Mouse (Mus musculus) embryo, embryonic 11 days (tissue): ENCODE measurements around the gene Ercc5.
A peak's percentile ranks its signal among the peaks of the same experiment; 100 is the strongest.

Experiments
- DNase-seq: peaks from one replicate; pipeline ENCODE4 v3.0.0-alpha.2; 2015

Gene Ercc5

DNA sequence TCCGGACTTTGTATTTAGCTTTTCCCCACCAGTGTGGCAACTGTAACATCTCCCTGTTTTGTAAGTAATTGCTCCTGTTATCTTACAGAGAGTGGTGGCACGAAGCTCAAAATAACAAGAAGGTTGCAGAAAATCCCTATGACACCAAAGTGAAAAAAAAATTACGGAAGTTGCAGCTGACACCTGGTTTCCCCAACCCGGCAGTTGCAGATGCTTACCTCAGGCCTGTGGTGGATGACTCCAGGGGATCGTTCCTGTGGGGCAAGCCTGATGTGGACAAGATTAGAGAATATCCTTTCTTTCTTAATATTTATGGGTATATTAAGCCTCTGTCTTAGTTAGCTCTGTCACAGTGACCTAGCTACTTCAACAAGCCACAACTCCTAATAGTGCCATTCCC, 30.5 kb downstream of the Ercc5 start:
- DNase-seq = no peak

DNA sequence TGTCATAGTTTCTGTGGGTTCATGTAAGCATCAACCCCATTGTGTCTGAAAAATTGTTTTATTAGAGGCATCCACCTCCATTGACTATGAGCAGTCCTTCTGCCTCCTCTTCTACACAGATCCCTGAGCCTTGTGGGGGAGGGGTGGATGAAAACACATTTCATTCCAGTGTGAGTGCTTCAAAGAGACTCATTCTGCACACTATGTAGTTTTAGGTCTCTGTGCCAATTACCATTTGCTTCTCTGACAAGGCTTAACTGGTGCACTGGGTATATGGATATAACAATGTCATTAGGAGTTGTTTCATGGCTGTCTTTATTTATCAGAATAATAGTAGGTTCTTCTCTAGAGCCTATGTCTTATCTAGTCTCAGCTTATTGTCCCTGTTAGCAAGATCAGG, 38.9 kb downstream of the Ercc5 start:
- DNase-seq = no peak

DNA sequence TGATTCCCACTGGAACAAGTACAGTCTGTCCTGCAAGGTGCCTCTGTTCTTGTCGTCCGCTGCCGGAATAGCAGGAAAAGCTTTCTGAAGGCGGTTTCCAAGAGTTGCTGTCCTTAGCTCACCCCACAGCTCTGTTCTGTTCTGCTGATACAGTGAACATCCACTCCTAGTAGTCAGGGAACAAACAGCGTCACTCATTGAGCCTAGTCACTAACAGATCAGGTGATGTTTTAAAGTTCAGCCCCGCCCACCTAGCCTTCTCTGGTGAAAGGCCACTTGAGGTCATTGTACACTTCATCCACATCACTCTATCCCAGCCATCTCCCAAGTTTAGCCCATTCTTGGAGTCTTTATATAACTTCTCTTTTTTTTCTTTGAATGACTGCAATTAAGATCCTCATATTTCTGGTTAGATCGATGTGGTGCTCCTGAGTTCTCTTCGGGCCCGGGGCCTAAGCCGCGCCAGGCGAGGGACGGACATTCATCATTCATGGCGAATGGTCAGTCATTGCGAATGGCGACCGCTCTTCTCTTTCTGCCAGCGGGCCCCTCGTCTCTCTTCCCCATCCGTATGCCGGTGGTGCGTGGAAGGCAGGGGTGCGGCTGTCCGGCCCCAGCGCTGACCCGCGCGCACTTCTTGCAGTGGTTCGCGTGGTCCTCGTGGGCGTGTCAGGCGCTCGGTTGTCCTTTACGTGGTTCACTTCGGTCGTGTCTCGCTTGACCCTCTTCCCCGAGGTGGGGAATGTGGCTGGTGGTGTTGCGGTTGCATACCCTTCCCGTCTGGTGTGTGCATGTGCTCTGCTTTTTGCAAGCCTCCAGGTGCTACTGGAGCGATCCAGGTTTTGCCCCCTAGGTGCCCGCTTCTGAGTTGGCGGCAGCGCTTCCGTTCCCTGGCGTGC, 51.0 kb downstream of the Ercc5 start:
- DNase-seq = peak; percentile 39

DNA sequence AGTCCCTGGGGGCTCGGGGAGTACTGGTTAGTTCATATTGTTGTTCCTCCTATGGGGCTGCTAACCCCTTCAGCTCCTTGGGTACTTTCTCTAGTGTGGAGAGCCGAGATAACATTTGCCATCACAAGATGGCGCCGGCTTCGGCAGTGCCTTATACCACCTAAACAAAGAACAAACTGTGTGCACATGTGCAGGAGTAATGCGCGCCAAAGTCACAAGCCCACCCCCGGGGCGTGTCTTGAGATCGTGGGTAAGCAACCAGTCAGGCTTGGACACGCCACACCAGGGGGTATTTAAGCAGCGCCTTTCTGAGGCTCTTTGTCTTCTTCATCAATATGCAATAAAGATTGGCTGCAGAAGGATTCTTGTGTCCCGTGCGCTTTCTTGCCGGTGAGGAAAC, 55.3 kb downstream of the Ercc5 start:
- no peak for DNase-seq

DNA sequence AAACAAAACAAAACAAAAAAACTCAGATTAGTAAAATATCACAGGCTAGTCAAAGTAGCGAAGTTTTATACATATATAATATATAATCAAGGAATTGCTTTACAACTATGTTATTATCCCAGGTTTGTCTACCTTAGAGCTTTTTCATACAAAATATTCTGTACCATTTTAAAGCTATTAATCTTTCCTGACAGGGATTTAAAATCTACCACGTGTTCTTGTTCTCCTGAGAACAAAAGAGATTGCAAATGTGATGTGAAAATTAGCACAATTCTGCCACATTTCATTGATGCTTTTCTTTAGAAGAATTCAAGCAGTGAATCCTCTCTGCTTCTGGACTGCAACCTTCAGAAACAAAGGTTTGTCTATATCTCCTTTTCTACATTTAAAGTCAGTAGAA, 66.9 kb downstream of the Ercc5 start:
- DNase-seq = no peak

DNA sequence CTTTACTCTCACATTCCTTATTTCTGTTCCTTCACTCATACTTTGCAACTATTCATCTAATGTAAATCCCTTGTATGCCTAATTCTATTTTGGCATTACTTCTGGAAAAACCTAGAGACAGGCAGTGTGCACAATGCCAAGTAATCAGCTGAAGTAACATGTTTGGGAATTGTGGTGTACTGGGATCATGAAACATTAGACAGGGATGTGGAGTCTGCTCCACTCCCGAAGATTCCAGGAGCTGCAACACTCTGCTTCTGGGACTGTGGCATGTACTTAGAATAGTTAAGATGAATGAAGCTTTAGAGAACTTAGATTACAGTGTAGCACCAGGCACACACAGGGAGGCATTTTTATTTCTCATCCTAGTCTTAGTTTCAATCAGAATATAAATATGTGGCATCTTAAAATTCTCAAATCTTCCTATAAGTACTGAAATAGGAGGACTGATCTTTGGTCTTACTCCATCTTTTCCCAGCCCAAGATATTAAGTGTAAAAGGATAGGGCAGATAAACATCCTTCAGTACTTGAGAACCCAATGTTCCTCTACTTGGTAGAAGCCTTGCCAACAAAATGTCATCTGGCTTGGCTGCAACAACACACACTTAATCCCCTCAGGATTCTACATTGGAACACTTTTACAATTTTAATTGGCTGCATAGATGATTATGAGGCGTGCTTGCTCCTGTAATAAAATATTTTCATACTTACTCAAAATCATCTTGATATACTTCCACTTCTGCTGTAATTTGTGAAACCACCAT, 69.0 kb downstream of the Ercc5 start:
- DNase-seq = no peak

DNA sequence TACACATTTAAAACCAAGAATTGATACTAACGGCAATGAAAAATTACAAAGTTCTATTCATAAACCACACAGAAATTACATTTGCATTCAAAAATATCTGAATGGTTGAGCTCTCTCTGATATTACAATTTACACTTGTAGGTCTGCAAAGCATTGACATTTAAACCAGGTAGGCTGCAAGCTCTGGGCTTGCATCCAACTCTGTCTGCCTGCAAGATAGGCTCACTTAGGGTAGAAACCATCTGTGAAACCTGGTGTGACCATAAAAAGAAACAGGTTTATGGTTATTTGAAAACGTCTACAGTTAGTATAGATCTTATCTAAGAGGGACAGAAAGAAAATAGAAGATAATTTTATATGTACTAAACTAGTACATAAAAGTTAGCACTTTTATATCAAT, 69.6 kb downstream of the Ercc5 start:
- no peak for DNase-seq

DNA sequence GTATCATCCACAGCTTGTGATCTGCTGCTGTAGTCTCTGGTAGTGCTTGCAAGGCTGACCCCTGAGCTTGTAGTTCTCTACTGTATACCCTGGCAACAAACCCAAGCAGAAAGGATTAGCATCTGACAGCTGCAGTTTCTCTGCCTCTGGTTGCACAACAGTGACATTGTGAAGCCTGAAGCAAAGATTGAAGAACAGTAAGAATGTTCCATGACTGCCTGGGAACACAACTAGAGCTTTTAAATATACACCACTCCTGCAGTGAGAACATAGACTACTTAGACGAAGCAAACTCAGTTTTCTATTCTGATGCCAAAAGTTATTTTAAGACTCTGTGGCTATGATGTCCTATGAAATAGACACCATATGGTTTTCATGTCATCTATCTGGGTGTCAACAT, 71.3 kb downstream of the Ercc5 start, which contains the start of gene Mettl21e:
Gene Mettl21e, minus strand, starts transcription at position 86 of the 400 bp plus-strand sequence.
- DNase-seq = no peak

DNA sequence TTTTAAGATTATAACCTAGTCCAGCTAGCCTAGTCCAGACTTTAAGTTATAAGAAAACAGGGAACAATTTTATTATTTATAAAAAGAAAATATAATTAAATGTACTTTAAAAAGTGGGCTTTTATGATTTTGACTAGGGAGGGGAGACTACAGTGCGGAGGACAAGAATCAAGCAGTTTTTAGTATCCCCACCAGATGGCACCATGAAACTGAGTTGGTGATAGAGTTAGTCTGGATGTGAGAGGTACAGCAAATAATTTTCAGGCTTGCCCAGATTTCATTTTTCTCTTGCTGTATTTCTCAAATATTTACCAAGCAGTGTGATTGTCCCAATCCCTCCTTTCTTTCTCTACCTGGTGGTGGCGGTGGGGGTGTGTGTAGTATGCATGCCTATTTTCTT, 81.5 kb downstream of the Ercc5 start:
- DNase-seq = peak; percentile 66
